Mouse (Mus musculus) adrenal gland (tissue): ENCODE measurements at regions not wholly inside any gene's neighbourhood (a gene's known extent, or its start where the extent isn't known, plus 50 kb on each side); places are given as distances from the start of the nearest gene placed in this dataset.
"Not testable (repeated sequence)": the region's sequence is repeated elsewhere in the genome, so short reads cannot be mapped to it uniquely, and the experiment has no call there.

ENCODE experiments used
- intact Hi-C: fragments of 180-260 bp; cut with DNase I; formaldehyde crosslinking; loops from one replicate; pipeline ENCODE4 v1.15.1; 2025

DNA sequence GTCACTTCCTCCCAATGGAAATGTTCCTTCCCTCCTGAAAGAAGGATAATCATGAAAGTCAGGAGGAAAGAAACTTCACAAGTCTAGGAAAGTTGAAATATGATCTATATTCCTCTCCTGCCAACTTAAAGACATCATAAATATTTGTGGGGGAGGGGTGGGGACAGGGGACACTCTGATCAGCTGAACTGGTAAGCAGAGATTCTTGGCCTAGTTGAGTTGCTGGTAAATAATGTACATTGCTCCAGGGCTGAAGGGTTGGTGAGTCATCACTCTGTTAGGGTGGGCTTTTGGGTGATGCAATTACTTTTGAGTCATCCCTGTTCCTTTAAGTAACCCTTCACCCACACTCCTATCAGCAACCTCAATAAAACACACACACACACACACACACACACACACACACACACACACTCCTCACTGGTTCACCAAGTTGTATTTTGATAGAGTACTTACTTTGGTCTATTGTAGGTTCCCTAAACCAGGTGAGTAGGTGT lies 56.0 kb downstream of the Ccdc71l start:
- intact Hi-C loops: no loop called here

GRCm38 (mm10) chr12:32435126-32435525 lies 56.6 kb downstream of the Ccdc71l start:
- intact Hi-C loops: no loop called here

GRCm38 (mm10) chr12:32438209-32438608 lies 59.7 kb downstream of the Ccdc71l start:
- intact Hi-C loops: no loop called here

GRCm38 (mm10) chr12:32444770-32445169 lies 66.3 kb downstream of the Ccdc71l start:
- intact Hi-C loops: no loop called here

GRCm38 (mm10) chr12:32445874-32446273 lies 67.4 kb downstream of the Ccdc71l start:
- intact Hi-C loops: no loop called here

- intact Hi-C loops: no loop called here
These were observed 70.9 kb downstream of the Ccdc71l start for GRCm38 (mm10) chr12:32449373-32449772.

GRCm38 (mm10) chr12:32451226-32451625 lies 72.7 kb downstream of the Ccdc71l start:
- intact Hi-C loops: no loop called here

- intact Hi-C loops: no loop called here
These were observed 76.3 kb downstream of the Ccdc71l start for GRCm38 (mm10) chr12:32454794-32455193.

GRCm38 (mm10) chr12:32455231-32455630 lies 76.7 kb downstream of the Ccdc71l start:
- intact Hi-C loops: not testable (repeated sequence)

- intact Hi-C loops: no loop called here
These were observed 77.4 kb downstream of the Ccdc71l start for GRCm38 (mm10) chr12:32455913-32456312.

GRCm38 (mm10) chr12:32456796-32457195 lies 78.3 kb downstream of the Ccdc71l start:
- intact Hi-C loops: no loop called here

GRCm38 (mm10) chr12:32458386-32458785 lies 79.9 kb downstream of the Ccdc71l start:
- intact Hi-C loops: no loop called here

DNA sequence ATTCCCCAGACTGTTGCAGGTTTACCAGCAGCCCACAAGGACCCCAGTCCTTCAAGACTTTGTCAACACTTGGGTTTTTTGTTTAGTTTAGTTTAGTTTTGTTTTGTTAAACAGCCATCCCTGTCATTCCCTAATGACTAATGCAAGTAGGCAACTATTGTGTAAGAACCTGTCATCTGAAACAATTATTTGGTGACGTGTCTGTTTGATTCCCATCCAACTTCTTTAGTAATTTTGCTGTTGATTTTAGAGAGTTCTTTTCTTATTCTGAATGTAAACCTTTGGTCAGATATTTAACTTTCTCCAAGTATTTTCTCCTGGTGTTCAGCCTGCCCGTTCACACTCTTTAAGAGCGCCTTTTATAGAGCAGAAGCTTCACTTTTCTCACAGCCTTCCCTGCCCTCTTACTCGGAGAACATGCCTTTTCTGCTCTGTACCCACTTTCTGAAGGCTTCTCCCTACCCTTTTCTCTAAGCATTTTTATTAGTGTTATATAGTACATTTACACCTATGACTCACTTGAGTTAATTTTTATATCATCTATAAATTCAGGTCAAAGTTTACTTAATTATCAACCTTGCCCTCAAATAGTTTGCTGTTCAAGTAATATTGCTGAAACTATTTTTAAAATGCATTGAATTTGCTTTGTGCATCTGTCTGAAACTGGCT lies 82.0 kb downstream of the Ccdc71l start:
- intact Hi-C loops: no loop called here

GRCm38 (mm10) chr12:32465371-32465770 lies 86.9 kb downstream of the Ccdc71l start:
- intact Hi-C loops: no loop called here

- intact Hi-C loops: no loop called here
These were observed 91.4 kb downstream of the Ccdc71l start for GRCm38 (mm10) chr12:32469863-32470262.

GRCm38 (mm10) chr12:32479451-32479850 lies 100.9 kb downstream of the Ccdc71l start:
- intact Hi-C loops: no loop called here

DNA sequence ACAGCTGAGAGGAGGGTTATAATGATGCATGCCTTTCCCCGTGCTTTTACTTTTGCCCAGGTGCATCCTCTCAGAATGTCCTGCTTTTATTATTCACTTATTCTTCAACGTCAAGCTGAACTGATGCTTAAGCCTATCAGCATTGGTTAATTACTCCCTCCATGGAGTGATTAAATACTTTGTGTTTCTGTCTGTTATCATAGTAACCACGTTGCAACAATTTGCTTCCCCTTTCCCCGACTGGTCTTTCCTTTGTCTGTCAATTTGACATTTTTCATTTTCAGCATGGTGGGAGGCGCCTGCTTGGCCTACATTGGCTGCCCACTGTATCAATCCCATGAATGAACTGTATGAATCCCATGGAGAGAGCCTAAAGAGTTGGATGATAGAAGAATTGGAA lies 101.8 kb downstream of the Ccdc71l start:
- intact Hi-C loops: loop anchor here (5.0 kb wide), 1 partner anchor 103 kb away; the partner anchor contains the start of gene Ccdc71l

- intact Hi-C loops: loop anchor here (5.0 kb wide), 1 partner anchor 104 kb away; the partner anchor contains the start of gene Ccdc71l
These were observed 102.5 kb downstream of the Ccdc71l start for GRCm38 (mm10) chr12:32481051-32481450.

DNA sequence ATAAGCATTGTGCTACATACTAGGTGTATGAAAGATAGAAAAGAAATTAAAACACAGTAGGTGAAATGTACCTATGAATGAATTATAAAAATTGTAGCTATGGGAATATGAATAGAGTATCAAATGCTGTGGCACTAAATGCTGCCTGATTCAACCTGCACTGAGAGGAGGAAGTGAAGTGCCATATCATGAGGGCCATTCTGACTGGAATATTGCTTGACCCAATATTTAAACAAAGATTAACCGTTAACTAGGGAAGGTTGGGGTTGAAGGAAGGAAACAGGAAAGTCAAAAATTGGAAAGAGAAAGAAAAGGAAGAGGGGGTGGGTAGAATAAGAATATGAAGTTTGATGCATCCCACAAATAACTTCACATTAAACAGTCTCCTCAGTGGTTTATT lies 103.8 kb downstream of the Ccdc71l start:
- intact Hi-C loops: loop anchor here (5.0 kb wide), 1 partner anchor 105 kb away; the partner anchor contains the start of gene Ccdc71l

GRCm38 (mm10) chr12:32482777-32483176 lies 104.3 kb downstream of the Ccdc71l start:
- intact Hi-C loops: loop anchor here (5.0 kb wide), 1 partner anchor 105 kb away; the partner anchor contains the start of gene Ccdc71l

DNA sequence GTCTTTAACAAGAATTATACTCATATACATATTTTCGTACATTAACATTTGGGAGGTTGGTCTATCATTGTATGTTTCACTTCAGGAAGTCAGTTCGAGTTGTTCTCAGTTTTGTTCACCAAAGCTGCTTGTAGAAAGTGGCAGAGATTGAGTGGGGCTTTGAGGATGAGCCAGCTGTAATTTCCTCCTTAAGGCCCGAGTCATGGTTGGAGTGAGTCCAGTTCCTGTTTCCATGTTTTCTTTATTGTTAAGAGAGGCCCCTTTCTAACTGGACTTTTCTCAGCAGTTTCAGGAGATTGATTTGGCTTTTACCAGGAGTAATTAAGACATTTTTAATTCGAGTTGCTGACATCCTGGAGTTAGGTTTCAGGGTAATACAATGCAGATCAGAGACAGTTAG lies 107.7 kb downstream of the Ccdc71l start:
- intact Hi-C loops: no loop called here

DNA sequence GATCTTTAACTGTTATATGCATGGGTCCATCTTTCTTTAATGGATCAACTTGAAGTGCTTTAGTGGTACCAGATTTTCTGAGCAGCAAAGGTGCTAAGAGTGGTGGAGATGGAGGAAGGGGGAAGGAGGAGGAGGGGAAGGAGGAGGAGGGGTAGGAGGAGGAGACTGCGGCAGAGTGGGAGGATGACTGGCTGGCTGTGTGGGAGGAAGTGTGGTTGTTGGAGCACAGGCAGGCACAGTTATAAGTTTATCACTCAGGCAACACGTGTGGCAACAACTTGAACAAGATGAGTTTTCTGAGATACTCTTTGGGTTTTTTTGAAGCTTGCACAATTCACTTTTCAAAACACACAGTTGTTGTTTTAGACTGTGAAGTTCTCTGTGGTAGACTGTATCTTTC lies 108.2 kb downstream of the Ccdc71l start:
- intact Hi-C loops: no loop called here
